Mouse (Mus musculus) frontal cortex, postnatal 10 days (tissue): Measurements from ENCODE around the gene Ice2.
A peak's percentile ranks its signal among the peaks of the same experiment; 100 is the strongest.

Source experiments
- DNase-seq, 2 experiments: peaks; one replicate each; pipeline ENCODE4 v3.0.0; 2022; ENCODE audit warnings: low spot score in 2 of 2, mixed read lengths in 1 of 2

The Ice2 gene

DNA sequence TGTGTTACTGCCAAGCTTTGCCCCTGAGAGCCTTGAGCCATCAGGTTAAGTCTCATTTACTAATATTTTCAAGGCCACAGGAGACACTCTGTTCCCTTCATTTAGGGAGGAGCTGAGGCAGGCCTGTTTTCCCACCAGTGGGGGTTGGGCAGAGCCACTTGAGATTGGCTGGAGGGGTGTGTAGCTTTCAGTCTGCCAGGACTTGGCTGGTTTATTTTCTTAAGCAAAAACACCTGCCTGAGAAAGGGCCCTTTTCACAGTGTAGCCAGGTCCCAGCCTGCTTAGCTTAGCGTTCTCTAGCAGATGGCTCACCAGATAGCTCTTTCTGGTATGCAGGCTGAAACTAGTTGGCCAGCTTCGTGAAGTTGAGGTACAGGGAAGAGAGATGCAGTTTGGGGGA, 61.3 kb downstream of the Ice2 start:
- no peak for DNase-seq

DNA sequence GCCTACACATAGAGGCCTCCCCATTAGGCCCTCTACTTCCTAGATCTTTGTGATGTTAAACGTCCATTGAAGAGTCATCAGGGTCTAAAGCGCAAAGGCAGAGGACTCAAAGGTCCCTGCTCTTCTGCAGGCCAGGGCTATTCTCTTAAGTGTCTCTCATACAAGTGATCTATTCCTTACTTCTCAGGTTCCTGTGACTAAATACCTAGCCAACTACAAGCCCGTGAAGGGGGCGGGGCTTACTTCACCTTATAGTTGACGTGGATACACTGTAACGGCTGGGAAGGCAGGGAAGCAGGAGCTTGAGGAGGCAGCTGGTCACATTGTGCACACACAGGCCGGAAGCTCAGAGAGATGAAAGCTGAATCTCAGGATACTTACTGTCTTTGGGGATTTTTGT, 62.2 kb downstream of the Ice2 start:
- no peak for DNase-seq

DNA sequence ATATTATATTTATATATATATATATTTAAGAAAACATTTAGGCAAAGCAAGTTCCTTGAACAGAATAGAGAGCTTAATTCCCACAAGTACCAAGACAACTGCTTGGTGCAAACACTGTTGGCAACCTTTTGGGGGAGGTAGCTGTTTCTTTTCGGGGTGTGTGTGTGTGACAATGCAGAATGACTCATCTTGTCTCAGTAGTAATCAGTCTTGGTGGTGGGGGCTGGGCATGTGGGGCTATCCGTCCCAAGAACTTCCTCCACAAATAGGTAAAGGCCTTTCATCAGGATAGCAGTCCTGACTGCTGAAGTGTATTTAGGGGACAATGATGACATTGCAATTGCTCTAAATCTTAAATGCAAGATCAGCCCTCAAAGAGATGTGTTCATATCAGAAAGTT, 65.3 kb downstream of the Ice2 start:
- no peak for DNase-seq

DNA sequence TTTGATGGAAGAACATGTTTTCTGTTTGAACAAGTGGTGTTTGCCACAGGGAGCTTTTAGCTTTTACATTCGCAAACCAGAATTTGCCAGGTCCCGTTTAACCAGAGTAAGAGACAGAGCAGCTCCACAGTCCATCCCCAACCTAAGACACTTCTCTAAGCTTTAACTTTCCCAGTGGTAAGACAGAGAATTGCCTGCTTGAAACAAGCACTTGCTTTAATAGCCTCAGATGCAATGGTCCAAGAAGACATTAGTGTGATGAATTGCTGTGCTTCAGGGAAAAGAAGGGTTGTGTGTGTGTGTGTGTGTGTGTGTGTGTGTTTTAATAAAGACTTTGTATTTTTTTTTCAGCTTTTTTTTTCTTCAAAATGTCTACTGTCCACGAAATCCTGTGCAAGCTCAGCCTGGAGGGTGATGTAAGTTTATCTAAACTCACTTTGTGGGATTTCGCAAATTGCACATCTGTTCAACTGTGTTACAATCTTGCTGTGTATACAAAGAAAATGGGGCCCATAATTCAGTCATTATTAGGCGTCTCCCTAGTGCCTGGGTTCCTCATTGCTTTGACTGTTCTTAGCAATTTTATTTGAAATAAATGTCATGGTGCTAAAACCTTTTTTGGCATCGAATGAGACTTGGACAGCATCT, 66.5 kb downstream of the Ice2 start:
- DNase-seq = no peak

DNA sequence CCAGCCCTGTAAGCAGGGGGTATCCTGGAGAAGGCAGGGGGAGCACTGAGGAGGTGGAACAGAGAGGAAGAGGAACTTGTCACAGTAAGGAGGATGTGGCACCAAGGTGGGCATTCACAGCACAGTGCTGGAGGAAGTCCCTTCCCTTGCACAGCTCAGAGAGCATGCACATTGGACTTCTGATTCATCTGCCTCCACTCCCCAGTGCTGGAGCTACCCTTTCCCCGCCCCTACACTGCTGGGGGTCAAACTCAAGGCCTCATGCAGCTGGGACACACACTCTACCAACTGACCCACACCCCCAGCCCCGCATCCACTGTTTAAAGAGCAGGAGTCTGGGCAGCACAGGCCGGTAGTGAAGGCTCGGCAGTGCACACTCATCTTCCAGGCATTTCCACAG, 68.4 kb downstream of the Ice2 start:
- DNase-seq = no peak

DNA sequence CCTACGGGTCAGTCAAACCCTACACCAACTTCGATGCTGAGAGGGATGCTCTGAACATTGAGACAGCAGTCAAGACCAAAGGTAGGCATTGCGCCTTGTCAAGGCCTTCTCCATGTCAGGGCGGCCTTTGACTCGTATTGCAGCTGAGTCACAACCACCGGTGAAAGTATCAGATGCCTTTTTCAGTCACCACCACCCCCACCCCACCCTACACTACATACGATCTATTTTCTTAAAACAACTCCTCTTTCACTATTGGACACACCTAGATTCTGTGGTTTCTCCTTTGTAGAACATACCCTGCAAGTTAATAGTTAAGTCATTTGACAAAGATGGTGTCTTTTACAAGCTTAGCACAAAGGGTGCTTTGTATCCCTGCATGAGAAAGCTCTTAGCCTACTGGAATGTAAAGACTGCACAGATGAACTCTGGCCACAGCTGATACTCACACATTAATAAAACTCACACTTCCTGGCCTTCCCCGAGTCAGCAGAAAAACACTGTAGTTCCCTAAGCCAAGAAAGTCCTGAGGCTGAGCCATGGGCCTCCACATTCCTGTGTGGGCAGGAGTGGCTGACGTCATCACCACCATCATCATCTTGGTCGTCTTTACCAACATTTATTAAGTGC, 69.7 kb downstream of the Ice2 start:
- DNase-seq = no peak

DNA sequence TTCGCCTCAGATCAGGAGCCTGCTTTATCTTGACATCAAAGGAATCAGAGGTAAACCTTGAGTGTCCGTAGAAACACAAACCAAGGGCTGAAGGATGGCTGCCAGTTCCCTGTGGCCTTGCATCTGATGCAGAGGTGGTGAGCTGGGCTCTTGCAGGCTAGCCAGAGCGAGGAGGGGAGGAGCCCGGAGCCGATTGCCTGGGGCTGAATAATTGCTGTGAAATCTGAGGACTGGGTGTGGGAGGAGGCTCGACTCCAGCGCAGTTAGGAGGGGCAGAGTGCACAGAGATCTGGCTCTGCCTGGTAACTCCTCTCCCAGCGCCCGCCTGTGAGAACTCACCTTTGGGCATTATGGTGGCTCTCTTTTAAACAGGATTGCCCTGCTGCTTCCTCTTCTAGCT, 71.3 kb downstream of the Ice2 start:
- no peak for DNase-seq

DNA sequence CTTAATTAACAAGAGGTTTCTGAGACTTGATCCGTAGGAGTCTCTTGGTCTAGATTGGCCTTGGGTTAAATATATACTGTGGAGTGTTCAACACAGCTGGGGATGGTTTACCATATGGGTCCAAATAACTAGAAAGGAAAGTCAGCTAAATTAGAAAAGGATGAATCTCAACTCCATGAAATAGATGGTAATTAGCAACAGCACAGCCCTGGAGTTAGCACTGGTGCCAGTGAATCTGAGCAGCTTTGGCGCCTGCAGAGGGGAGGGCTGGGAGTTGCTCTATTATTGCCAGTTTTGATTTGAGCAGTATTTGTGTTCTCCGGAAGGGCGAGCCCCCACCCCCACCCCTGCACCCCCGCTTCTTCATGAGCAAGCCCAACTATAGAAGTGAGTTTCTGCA, 72.7 kb downstream of the Ice2 start:
- DNase-seq = no peak

DNA sequence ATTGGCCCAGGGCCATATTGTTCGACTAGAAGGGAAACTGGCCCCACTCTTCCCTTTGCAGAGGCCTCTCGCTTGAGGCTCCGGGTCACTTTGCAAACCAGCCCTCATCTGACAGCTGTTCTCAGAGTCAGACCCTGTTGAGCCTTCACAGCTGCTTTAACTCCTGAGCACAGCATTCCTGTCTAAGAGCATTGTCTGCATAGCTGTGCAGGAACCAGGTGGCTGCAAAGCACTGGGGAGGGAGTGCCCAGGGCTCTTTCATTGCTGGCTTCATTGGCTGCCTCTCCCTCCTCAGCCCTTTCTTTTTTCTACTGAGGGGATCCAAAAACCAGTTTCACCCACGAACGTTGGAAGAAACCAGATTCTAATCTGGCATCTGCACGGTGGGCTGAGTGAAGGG, 73.2 kb downstream of the Ice2 start:
- DNase-seq = no peak

DNA sequence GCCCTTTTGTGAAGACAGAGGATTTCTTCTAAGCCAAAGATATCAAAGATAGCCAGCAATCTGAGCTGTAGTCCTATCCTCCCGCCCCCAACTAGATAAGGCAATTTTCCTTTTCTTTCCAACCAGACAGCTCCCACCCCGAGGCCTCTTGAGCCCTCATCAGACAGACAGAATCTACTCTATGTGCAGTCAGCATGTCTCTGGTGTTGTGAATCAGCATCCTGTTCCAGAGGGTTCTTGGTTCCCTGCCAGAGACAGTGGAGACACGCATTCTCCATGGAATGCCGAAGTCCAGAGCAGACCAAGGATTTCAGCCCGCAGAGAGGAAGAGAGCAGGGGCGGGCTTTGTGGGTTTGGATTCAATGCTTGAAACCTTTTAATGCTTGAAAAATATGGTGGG, 75.0 kb downstream of the Ice2 start:
- DNase-seq = no peak

DNA sequence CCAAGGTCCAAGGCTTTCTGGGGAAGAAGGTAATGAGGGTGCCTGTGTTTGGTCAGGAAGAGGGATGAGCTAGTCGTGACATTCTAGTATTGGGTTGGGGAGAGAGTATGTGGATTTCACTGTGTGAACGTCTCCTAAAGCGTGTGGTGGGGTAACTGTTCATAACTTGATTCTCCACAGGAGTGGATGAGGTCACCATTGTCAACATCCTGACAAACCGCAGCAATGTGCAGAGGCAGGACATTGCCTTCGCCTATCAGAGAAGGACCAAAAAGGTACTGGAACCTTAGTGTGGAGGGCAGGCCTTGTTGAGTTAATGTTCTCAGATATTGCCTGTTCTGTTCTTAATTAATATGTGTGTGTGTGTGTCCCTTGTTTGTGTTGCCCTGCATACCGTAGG, 78.2 kb downstream of the Ice2 start:
- DNase-seq = no peak

DNA sequence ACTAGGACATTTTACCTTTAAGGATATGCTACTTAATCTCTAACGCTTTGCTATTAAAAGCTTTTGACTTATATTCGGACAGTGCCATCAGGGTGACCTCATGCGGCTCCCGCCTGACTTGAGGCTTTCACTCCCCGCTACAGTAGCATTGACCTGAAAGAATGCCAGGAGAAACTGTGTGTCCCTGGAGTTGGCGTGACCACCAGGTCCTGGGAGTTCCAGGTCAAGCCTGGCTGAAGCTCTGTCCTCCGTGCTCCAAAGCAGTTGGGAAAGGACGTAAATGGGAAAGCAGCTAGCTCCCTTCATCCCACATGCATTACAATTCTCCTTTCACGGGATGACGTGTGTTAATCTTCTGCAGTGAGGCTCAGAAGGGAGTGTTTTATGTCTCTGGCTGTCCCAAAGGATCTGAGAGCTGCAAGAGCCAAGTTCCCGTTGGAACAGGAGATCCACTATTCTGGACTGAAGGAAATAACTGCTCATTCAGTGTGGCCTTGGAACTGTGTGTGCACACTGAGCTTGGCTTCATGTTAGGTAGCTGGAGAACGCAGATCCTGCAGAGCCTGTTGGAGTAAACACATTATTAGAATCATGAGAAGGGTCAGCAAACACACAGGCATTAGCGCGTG, 79.6 kb downstream of the Ice2 start:
- no peak for DNase-seq

DNA sequence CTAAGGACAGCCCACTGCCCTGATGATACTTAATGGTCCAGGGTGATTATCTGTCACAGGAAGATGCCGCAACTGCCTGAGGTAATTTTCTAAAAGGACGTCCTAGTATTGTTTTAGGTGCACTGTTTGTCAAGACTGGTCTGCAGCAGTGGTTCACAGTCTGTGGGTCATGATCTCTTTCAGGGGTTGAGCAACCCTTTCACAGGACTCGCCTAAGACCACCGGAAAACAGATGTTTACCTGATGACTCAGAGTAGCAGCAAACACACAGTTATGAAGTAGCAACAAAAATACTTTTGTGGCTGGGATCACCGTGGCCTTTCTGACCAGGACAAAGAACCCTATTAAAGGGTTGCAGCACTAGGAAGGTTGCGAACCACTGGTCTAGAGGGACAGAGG, 80.1 kb downstream of the Ice2 start:
- no peak for DNase-seq

DNA sequence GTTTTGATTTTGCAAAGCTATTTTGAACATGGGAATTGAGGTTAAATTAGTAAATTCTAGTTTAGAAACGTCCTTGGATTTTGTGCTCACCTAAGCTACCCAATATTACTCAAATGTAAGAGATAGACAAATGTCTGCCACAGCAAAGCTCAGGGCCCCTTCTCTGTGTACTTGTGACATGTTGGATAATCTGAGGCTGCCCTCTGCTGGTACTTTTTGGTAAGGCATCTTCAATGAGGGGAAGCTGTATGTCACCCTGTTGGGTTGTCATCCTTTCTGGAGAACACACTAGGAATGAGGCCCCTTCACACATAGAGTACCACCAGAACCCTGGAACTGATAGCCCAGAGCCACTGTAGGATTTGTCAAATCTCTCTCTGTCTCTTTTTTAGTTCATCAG, 82.6 kb downstream of the Ice2 start:
- DNase-seq = peak; percentile 45 to 80
